Mouse (Mus musculus) embryonic facial prominence, embryonic 14.5 days (tissue): Measurements from ENCODE around the gene Meox1. TPM values are rescaled to one million over a fixed set of nuclear protein-coding genes. Genes with fewer than 3 reads are reported as not detected.

Source experiments
- ATAC-seq: fragments of 200-750 bp; cut with Nextera tagmentation; 2 replicates; pipeline ENCODE4 v1.8.0; 2017; ENCODE audit warnings: low read depth, moderate number of reproducible peaks, moderate TSS enrichment
- DNase-seq: peaks from one replicate; pipeline ENCODE4 v3.0.0-alpha.2; 2015; ENCODE audit warnings: low spot score
- H3K27ac ChIP-seq: fragments of 300-500 bp; sonication (generic); replicated peaks from 2 replicates; pipeline ENCODE4 v1.5.1; 2014; ENCODE audit warnings: low read depth, mild to moderate bottlenecking, low read length, moderate library complexity
- H3K27me3 ChIP-seq: fragments of 300-500 bp; sonication (generic); replicated peaks from 2 replicates; pipeline ENCODE4 v1.6.1; 2014; ENCODE audit warnings: low read length; ENCODE audit not compliant: control insufficient read depth, insufficient read depth
- H3K36me3 ChIP-seq: fragments of 300-500 bp; sonication (generic); 2 replicates; pipeline ENCODE4 v1.6.1; 2014; ENCODE audit warnings: low read length, mixed read lengths; ENCODE audit not compliant: control insufficient read depth, insufficient read depth
- H3K4me1 ChIP-seq: fragments of 300-500 bp; sonication (generic); 2 replicates; pipeline ENCODE4 v1.6.1; 2014; ENCODE audit warnings: antibody characterized with exemption, low read length; ENCODE audit not compliant: control insufficient read depth, insufficient read depth
- H3K4me2 ChIP-seq: fragments of 300-500 bp; sonication (generic); 2 replicates; pipeline ENCODE4 v1.6.1; 2014; ENCODE audit warnings: low read depth, mild to moderate bottlenecking, low read length, moderate library complexity, mixed read lengths
- H3K4me3 ChIP-seq: fragments of 300-500 bp; sonication (generic); 2 replicates; pipeline ENCODE4 v1.5.1; 2014; ENCODE audit warnings: low read depth, mild to moderate bottlenecking, low read length
- H3K9ac ChIP-seq: fragments of 300-500 bp; sonication (generic); 2 replicates; pipeline ENCODE4 v1.6.1; 2014; ENCODE audit warnings: low read depth, mild to moderate bottlenecking, low read length, moderate library complexity, mixed read lengths
- H3K9me3 ChIP-seq: fragments of 300-500 bp; sonication (generic); 2 replicates; pipeline ENCODE4 v1.6.1; 2016; ENCODE audit warnings: low read length; ENCODE audit not compliant: control insufficient read depth
- WGBS: fragments of 180-500 bp; shearing (Covaris S2); extraction: QIAGEN DNeasy Blood & Tissue Kit; methylation state at CpG from one replicate; pipeline ENCODE4 v1.1.7; 2014; 5-methylcytosine and 5-hydroxymethylcytosine counted together
- polyA plus RNA-seq: library from polyadenylated mRNA; unstranded; fragments of >200 nt; fragmentation: Nextera tagmentation; extraction: Ambion mirVana; gene quantifications from 2 replicates; pipeline ENCODE4 v1.2.1, GENCODE M21; 2014

Gene Meox1
- polyA plus RNA-seq, result 12.7 and 16.7 TPM in 2 replicates

DNA sequence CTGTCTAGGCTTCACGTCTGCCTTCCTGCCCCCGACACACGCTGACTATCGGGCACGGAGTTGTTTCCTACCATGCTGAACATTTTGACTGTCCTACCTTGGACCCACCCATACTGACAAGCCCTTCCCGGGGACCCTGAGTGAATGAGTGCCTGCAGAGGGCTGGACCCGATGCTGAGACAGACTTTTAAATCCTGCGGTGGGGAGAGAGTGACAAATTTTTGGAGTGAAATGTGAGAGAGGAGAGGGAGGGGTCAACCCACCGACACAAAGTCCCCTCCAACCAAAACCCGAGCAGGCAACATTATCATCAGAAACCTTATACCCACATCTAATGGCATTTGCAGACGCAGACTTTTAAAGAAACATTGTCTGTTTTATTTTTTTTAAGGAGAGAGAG lies at the start of gene Meox1:
Meox1 (minus strand) TSS at position 171 of the 400 bp plus-strand sequence.
- peaks cover 40% of the 10 kb centered on the region for H3K4me1 ChIP-seq
- H3K4me3 ChIP-seq, result peak within 1 kb of the TSS; percentile 13
- ATAC-seq, result peak; percentile 67; the same call in 1 of the 2 replicates
- no peaks in the 10 kb centered on the region for H3K9me3 ChIP-seq
- peaks cover 10% of the 10 kb centered on the region for H3K27me3 ChIP-seq
- peak within 1 kb of the TSS; percentile 42 for H3K9ac ChIP-seq
- H3K4me2 ChIP-seq, result peak within 1 kb of the TSS; percentile 47
- H3K36me3 ChIP-seq, result no peaks in the 10 kb centered on the region
- DNase-seq, result peak; percentile 88
- peak within 1 kb of the TSS; percentile 44 for H3K27ac ChIP-seq
- 5% methylated on average over 11 of the region's 11 CpGs for whole genome bisulfite sequencing

DNA sequence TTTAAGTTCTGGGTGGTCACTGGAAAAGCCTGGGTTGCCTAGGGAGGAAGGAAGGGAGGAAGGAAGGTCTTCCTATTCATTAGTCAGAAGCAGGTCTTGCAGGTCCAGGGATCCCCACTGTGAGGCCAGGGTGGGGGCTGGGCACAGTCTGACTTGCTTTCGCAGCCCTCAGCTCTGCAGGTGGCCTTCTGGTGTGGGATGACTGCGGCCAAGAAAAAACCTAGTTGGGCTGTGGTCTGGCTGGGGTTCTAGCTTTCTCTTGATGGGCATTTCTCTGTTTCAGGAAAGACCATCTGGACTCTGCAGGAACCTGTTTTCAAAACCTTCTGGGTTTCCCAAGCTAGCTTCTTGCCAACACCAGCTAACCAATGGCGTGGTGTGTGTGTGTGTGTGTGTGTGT lies 48.9 kb upstream of the Meox1 start:
- Histone ChIP-seq H3K27ac (no peak overlapping the region), H3K9me3 (no peaks in the 10 kb centered on the region), H3K4me2 (no peak overlapping the region), H3K9ac (no peak overlapping the region), H3K4me3 (no peak overlapping the region), H3K4me1 (no peaks in the 10 kb centered on the region), H3K36me3 (no peaks in the 10 kb centered on the region), H3K27me3 (peaks cover 3% of the 10 kb centered on the region; the same call in 1 of the 2 replicates)
- no peak for ATAC-seq
- 48% methylated on average over 3 of the region's 3 CpGs for WGBS
- DNase-seq, result no peak

DNA sequence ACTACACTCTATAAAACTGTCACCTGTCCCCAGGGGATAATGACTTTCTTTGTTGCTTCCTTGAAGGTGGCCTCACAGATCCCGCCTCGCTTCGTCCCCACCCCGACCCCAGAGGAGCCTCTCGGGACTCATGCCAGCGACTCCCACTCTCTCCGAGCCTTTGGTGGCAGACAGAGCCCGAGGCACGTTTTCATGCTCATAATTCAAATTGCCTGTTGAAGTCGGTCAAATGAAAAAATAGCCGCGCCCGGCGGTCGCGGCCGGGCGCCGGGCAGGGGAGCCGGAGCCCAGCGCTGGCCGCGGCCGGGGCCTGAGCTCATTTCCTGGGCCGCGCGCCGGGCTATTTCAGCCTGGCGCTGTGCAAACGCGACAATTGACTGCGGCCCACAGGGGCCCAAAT lies 42.9 kb upstream of the Meox1 start:
- H3K9ac ChIP-seq, result peak overlapping the region; percentile 64
- ATAC-seq (0 out of 2 replicates have a peak, but pooled peaks have one; percentile 33), DNase-seq (peak; percentile 41)
- H3K9me3 ChIP-seq, result no peaks in the 10 kb centered on the region
- H3K36me3 ChIP-seq, result no peaks in the 10 kb centered on the region
- H3K4me1 ChIP-seq, result peaks cover 11% of the 10 kb centered on the region; the same call in 1 of the 2 replicates
- peak overlapping the region; percentile 86 for H3K4me2 ChIP-seq
- peak overlapping the region; percentile 15; the same call in 1 of the 2 replicates for H3K27ac ChIP-seq
- 0% methylated on average over 23 of the region's 32 CpGs for WGBS
- H3K4me3 ChIP-seq, result peak overlapping the region; percentile 42
- H3K27me3 ChIP-seq, result peaks cover 14% of the 10 kb centered on the region; the same call in 1 of the 2 replicates

GRCm38 (mm10) chr11:101936421-101936820 lies 42.2 kb upstream of the Meox1 start:
- Histone ChIP-seq H3K9me3 (no peaks in the 10 kb centered on the region), H3K9ac (no peak overlapping the region), H3K4me3 (no peak overlapping the region; the same call in 1 of the 2 replicates), H3K27me3 (peaks cover 14% of the 10 kb centered on the region; the same call in 1 of the 2 replicates), H3K27ac (no peak overlapping the region), H3K36me3 (no peaks in the 10 kb centered on the region), H3K4me1 (peaks cover 11% of the 10 kb centered on the region; the same call in 1 of the 2 replicates), H3K4me2 (peak overlapping the region; percentile 86; the same call in 1 of the 2 replicates)
- ATAC-seq, result no peak
- DNase-seq, result no peak
- 44% methylated on average over 7 of the region's 7 CpGs for whole genome bisulfite sequencing

- H3K4me1 ChIP-seq, result peaks cover 11% of the 10 kb centered on the region; the same call in 1 of the 2 replicates
- no peak overlapping the region for H3K27ac ChIP-seq
- H3K4me2 ChIP-seq, result no peak overlapping the region
- DNase-seq (no peak), ATAC-seq (no peak)
- no peak overlapping the region for H3K9ac ChIP-seq
- no peaks in the 10 kb centered on the region for H3K36me3 ChIP-seq
- peaks cover 14% of the 10 kb centered on the region; the same call in 1 of the 2 replicates for H3K27me3 ChIP-seq
- H3K4me3 ChIP-seq, result no peak overlapping the region
- 83% methylated on average over 3 of the region's 3 CpGs for WGBS
- no peaks in the 10 kb centered on the region for H3K9me3 ChIP-seq
These were observed 41.6 kb upstream of the Meox1 start for GRCm38 (mm10) chr11:101935743-101936142.

DNA sequence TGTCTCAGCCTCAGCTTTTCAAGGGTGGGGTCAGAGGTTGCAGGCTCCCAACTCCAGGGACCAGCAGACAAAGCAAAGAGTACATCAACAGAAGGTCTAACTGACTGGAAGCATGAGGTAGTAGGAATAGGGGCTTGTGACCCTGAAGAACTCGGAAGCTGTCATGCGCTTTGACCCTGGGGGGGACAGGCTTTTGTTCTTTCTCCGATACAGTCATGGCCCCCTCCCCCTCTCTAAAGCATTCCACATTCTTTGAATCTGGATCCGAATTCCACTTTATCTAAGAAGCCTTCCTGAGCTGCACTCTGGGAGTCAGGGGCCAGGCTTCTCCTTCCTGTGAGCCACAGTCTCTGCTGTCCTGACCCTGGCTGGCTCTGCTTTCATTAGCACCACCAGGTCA lies 37.8 kb upstream of the Meox1 start:
- no peak overlapping the region for H3K4me2 ChIP-seq
- 0 out of 2 replicates have a peak, but pooled peaks cover 2% of the 10 kb centered on the region for H3K4me1 ChIP-seq
- no peak overlapping the region for H3K4me3 ChIP-seq
- DNase-seq (no peak), ATAC-seq (no peak)
- WGBS, result 40% methylated on average over 4 of the region's 4 CpGs
- H3K27me3 ChIP-seq, result 0 out of 2 replicates have a peak, but pooled peaks cover 2% of the 10 kb centered on the region
- H3K27ac ChIP-seq, result no peak overlapping the region
- H3K9me3 ChIP-seq, result no peaks in the 10 kb centered on the region
- H3K9ac ChIP-seq, result no peak overlapping the region
- no peaks in the 10 kb centered on the region for H3K36me3 ChIP-seq

DNA sequence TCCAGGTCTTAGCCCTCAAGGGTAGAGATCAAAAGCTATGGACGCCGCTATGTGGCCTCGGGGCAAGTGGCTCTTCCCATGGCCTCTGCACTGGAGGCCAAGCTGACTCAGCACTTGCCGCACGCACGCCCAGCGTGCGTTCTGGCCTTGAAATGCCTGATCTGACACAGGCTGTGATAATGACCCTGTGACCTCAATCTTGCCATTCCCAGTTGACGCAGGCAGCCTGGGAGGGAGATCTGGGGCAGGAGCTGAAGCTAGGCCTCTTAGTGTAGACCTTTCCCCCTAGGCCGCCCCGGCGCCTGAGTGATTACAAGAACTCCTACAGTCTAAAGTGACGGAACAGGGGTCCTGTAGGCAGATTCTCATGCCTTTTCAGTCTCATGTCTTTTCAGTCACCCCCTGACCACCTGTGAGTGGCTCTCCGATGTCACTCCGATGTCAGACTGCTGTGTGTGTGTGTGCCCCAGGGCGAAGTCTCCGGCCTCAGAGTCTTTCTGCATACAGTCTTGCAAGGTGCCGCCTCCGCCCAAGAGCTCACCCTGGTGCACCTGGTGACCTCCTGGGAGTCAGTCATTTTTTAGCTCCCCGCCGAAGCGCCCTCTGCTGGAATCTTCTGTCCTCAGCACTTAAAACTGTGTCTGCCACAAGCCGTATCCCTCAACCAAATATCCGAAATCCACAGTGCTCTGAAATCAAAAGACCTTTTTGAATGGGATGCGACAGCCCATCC lies 34.0 kb upstream of the Meox1 start:
- Histone ChIP-seq H3K4me2 (no peak overlapping the region), H3K4me3 (no peak overlapping the region), H3K27me3 (no peaks in the 10 kb centered on the region), H3K36me3 (no peaks in the 10 kb centered on the region), H3K9ac (no peak overlapping the region), H3K27ac (no peak overlapping the region), H3K9me3 (no peaks in the 10 kb centered on the region), H3K4me1 (no peaks in the 10 kb centered on the region)
- 26% methylated on average over 25 of the region's 25 CpGs for WGBS
- no peak for DNase-seq
- no peak for ATAC-seq

DNA sequence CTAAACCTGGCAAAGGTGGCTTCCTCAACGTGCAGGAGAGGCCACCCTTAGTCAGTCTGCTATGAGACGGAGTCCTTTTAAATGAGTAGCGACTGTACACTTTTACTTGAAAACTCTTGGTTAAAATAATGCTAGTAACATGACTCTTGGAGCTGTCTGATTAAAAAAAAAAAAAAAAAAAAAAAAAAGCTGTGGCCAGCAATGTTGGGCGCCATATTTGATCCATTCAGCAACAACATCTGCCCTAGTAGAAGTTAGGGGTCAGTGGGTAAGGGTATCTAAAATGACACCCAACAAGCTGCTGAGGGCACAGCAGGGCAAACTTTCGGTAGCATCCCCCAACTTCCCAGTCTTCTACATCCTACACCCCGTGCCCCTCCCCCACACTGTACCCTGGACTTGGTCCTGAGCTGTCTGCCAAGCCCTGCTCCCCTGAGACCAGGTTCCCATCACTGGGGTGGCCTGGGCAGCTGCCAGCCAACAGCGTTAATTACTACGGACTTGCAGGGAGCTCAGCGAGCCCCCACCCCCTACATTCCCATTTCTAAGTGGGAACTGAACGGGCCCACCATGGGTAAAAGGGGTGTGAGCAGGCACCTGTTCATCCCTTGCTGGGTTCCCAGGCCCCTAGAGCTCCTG lies 32.9 kb upstream of the Meox1 start:
- H3K27ac ChIP-seq, result no peak overlapping the region
- no peak overlapping the region for H3K4me2 ChIP-seq
- H3K4me3 ChIP-seq, result no peak overlapping the region
- no peaks in the 10 kb centered on the region for H3K9me3 ChIP-seq
- ATAC-seq, result no peak
- no peaks in the 10 kb centered on the region for H3K36me3 ChIP-seq
- 92% methylated on average over 10 of the region's 10 CpGs for WGBS
- H3K27me3 ChIP-seq, result no peaks in the 10 kb centered on the region
- no peaks in the 10 kb centered on the region for H3K4me1 ChIP-seq
- no peak overlapping the region for H3K9ac ChIP-seq
- DNase-seq, result no peak
